Comparison of ENCODE assay signal across 8 mouse cellular contexts in the genomic region with DNA sequence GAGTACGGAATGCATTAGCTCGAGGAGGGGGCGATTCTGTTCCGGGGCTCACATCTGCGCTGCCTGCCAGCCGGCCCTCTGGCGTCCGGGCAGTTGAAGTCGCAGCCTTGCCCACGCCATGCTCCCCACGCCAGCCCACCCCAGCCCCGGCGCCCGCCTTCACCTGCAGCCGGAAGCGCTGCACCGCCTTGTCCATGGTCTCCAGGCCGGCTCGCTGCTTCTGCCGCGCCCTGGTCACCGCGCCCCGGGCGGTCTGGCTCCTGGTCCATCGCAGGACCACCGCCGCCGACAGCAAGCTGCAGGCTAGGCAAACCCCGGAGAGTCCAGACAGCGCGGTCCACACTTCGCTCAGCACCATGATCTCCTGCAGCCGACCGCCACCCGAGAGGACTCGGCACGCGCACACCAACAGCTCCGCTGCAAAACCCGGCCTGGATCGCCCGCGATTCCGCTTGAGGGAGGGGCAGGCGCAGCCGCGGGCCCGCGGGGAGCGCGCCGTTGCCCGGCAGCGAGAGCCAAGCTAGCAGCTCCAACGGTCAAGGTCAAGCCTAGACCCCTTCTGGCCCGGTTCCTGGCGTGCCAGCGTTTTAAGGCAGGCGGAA. TPM values are rescaled to one million over a fixed set of nuclear protein-coding genes. Genes with fewer than 3 reads are reported as not detected.
DNase-seq lines count a peak whose midpoint lies in the region; ATAC-seq and TF ChIP-seq lines count a peak whose summit lies in the region.

No protein-coding gene starts in this region.

- DNase-seq in CD4-positive helper T cell, adult 2 months (ENCODE audit: low read depth, low spot score), result peak; percentile 79
- DNase-seq in brain, adult 2 months (ENCODE audit: low read depth, low spot score), result peak; percentile 89
- peak; percentile 89 for DNase-seq in forebrain, embryonic 11.5 days (ENCODE audit: low spot score)
- peak; percentile 91 for DNase-seq in kidney, postnatal 14 days
- peak; percentile 86 for DNase-seq in stomach, postnatal 0 days (ENCODE audit: low spot score)

- WGBS in forebrain, embryonic 11.5 days, result under 1% methylated on average over 59 of the region's 60 CpGs
- WGBS in heart, embryonic 15.5 days, result under 1% methylated on average over 57 of the region's 60 CpGs
- WGBS in liver, embryonic 15.5 days (ENCODE audit: insufficient replicate concordance), result under 1% methylated on average over 60 of the region's 60 CpGs
- under 1% methylated on average over 60 of the region's 60 CpGs for WGBS in neural tube, embryonic 12.5 days
- WGBS in stomach, postnatal 0 days, result under 1% methylated on average over 49 of the region's 60 CpGs

- no peak overlapping the region for H3K27ac ChIP-seq in forebrain, embryonic 11.5 days (ENCODE audit: low read depth, low read length)
- no peak overlapping the region for H3K27ac ChIP-seq in heart, embryonic 15.5 days
- H3K27ac ChIP-seq in liver, embryonic 15.5 days (replicated peaks), result 0 out of 2 replicates have a peak overlapping the region, but pooled peaks have one; percentile 38
- H3K27ac ChIP-seq in neural tube, embryonic 12.5 days, result no peak overlapping the region
- no peak overlapping the region; the same call in 1 of the 2 replicates for H3K27ac ChIP-seq in stomach, postnatal 0 days (replicated peaks)

- ATAC-seq in forebrain, embryonic 11.5 days (replicated peaks; ENCODE audit: low FRiP score), result peak; percentile 86
- peak; percentile 74 for ATAC-seq in heart, embryonic 15.5 days (replicated peaks; ENCODE audit: insufficient number of reproducible peaks, insufficient read depth, low FRiP score, low read depth)
- ATAC-seq in liver, embryonic 15.5 days (ENCODE audit: insufficient read depth), result peak; percentile 69
- ATAC-seq in neural tube, embryonic 12.5 days (ENCODE audit: low FRiP score, low read depth), result peak; percentile 89
- ATAC-seq in stomach, postnatal 0 days (ENCODE audit: low FRiP score, low TSS enrichment), result peak; percentile 84

- peak overlapping the region; percentile 63 for H3K9ac ChIP-seq in forebrain, embryonic 11.5 days (ENCODE audit: low read length)
- peak overlapping the region; percentile 48 for H3K9ac ChIP-seq in heart, embryonic 15.5 days
- H3K9ac ChIP-seq in liver, embryonic 15.5 days, result no peak overlapping the region
- H3K9ac ChIP-seq in neural tube, embryonic 12.5 days, result peak overlapping the region; percentile 63
- peak overlapping the region; percentile 54 for H3K9ac ChIP-seq in stomach, postnatal 0 days (ENCODE audit: low read length)

- peak overlapping the region; percentile 55 for H3K4me3 ChIP-seq in forebrain, embryonic 11.5 days (ENCODE audit: low read depth, low read length)
- H3K4me3 ChIP-seq in heart, embryonic 15.5 days, result peak overlapping the region; percentile 63
- peak overlapping the region; percentile 58 for H3K4me3 ChIP-seq in liver, embryonic 15.5 days (replicated peaks)
- H3K4me3 ChIP-seq in neural tube, embryonic 12.5 days, result peak overlapping the region; percentile 66
- H3K4me3 ChIP-seq in stomach, postnatal 0 days (ENCODE audit: low read depth, low read length), result peak overlapping the region; percentile 58

- H3K27me3 ChIP-seq in forebrain, embryonic 11.5 days (ENCODE audit: control insufficient read depth, insufficient read depth, low read length), result peaks cover 44% of the 10 kb centered on the region
- peaks cover 56% of the 10 kb centered on the region for H3K27me3 ChIP-seq in heart, embryonic 15.5 days
- peaks cover 67% of the 10 kb centered on the region for H3K27me3 ChIP-seq in liver, embryonic 15.5 days
- H3K27me3 ChIP-seq in neural tube, embryonic 12.5 days (replicated peaks), result peaks cover 56% of the 10 kb centered on the region
- no peaks in the 10 kb centered on the region for H3K27me3 ChIP-seq in stomach, postnatal 0 days (ENCODE audit: control insufficient read depth, insufficient read depth, low read length)

- no peak for TF ChIP-seq EP300 in stomach, postnatal 0 days (optimal IDR thresholded peaks at IDR 0.05)

- TF ChIP-seq CTCF in stomach, postnatal 0 days (IDR thresholded peaks at IDR 0.05; ENCODE audit: low read depth), result no peak

- peaks cover 2% of the 10 kb centered on the region for H3K4me1 ChIP-seq in forebrain, embryonic 11.5 days (replicated peaks; ENCODE audit: control insufficient read depth, insufficient read depth, low read length)
- peaks cover 13% of the 10 kb centered on the region for H3K4me1 ChIP-seq in heart, embryonic 15.5 days (replicated peaks)
- H3K4me1 ChIP-seq in liver, embryonic 15.5 days (replicated peaks), result peaks cover 15% of the 10 kb centered on the region
- 0 out of 2 replicates have a peak, but pooled peaks cover 2% of the 10 kb centered on the region for H3K4me1 ChIP-seq in neural tube, embryonic 12.5 days
- no peaks in the 10 kb centered on the region for H3K4me1 ChIP-seq in stomach, postnatal 0 days (replicated peaks; ENCODE audit: control insufficient read depth, insufficient read depth)

- no peaks in the 10 kb centered on the region for H3K9me3 ChIP-seq in forebrain, embryonic 11.5 days (ENCODE audit: control insufficient read depth, low read length)
- no peaks in the 10 kb centered on the region for H3K9me3 ChIP-seq in heart, embryonic 15.5 days (replicated peaks)
- no peaks in the 10 kb centered on the region for H3K9me3 ChIP-seq in liver, embryonic 15.5 days (replicated peaks)
- no peaks in the 10 kb centered on the region for H3K9me3 ChIP-seq in neural tube, embryonic 12.5 days
- H3K9me3 ChIP-seq in stomach, postnatal 0 days (ENCODE audit: control insufficient read depth, low read length), result no peaks in the 10 kb centered on the region

- peak overlapping the region; percentile 99 for H3K4me2 ChIP-seq in forebrain, embryonic 11.5 days (ENCODE audit: low read depth, low read length, severe bottlenecking)
- peak overlapping the region; percentile 89 for H3K4me2 ChIP-seq in heart, embryonic 15.5 days
- peak overlapping the region; percentile 73 for H3K4me2 ChIP-seq in liver, embryonic 15.5 days
- peak overlapping the region; percentile 96 for H3K4me2 ChIP-seq in neural tube, embryonic 12.5 days (replicated peaks)
- peak overlapping the region; percentile 96 for H3K4me2 ChIP-seq in stomach, postnatal 0 days (replicated peaks; ENCODE audit: low read depth)

- no peaks in the 10 kb centered on the region for H3K36me3 ChIP-seq in forebrain, embryonic 11.5 days (ENCODE audit: control insufficient read depth, insufficient read depth, low read length)
- H3K36me3 ChIP-seq in heart, embryonic 15.5 days, result no peaks in the 10 kb centered on the region
- no peaks in the 10 kb centered on the region for H3K36me3 ChIP-seq in liver, embryonic 15.5 days (replicated peaks)
- no peaks in the 10 kb centered on the region for H3K36me3 ChIP-seq in neural tube, embryonic 12.5 days
- H3K36me3 ChIP-seq in stomach, postnatal 0 days (ENCODE audit: control insufficient read depth, insufficient read depth, low read length), result no peaks in the 10 kb centered on the region

RNA-seq across cellular contexts. Expression of a gene that starts 0.3 kb away (rescaled TPM):
- polyA plus RNA-seq in forebrain, embryonic 11.5 days (2014; fragmentation: Nextera tagmentation; extraction: Ambion mirVana), result 1.2 and 1.7 TPM in 2 replicates
- 1.1 and 2.1 TPM in 2 replicates for polyA plus RNA-seq in heart, embryonic 15.5 days (2015; fragmentation: Nextera tagmentation; extraction: Ambion mirVana)
- polyA plus RNA-seq in liver, embryonic 15.5 days (2015; fragmentation: Nextera tagmentation; extraction: Ambion mirVana), result 10.0 and 12.7 TPM in 2 replicates
- 4.8 and 5.8 TPM in 2 replicates for polyA plus RNA-seq in neural tube, embryonic 12.5 days (2016; fragmentation: Nextera tagmentation; extraction: Ambion mirVana)
- polyA plus RNA-seq in stomach, postnatal 0 days (2015; fragmentation: Nextera tagmentation; extraction: Ambion mirVana), result 7.7 and 8.3 TPM in 2 replicates

RNA-seq across cellular contexts. Expression of a gene that starts 36.3 kb away (rescaled TPM):
- 16.4 and 17.4 TPM in 2 replicates for polyA plus RNA-seq in forebrain, embryonic 11.5 days (2014; fragmentation: Nextera tagmentation; extraction: Ambion mirVana)
- polyA plus RNA-seq in heart, embryonic 15.5 days (2015; fragmentation: Nextera tagmentation; extraction: Ambion mirVana), result 26.3 and 27.2 TPM in 2 replicates
- polyA plus RNA-seq in liver, embryonic 15.5 days (2015; fragmentation: Nextera tagmentation; extraction: Ambion mirVana), result 9.0 and 9.8 TPM in 2 replicates
- polyA plus RNA-seq in neural tube, embryonic 12.5 days (2016; fragmentation: Nextera tagmentation; extraction: Ambion mirVana), result 16.2 and 19.7 TPM in 2 replicates
- 11.4 and 11.9 TPM in 2 replicates for polyA plus RNA-seq in stomach, postnatal 0 days (2015; fragmentation: Nextera tagmentation; extraction: Ambion mirVana)

RNA-seq across cellular contexts. Expression of a gene that starts 57.5 kb away (rescaled TPM):
- 385 TPM in 2 replicates for polyA plus RNA-seq in forebrain, embryonic 11.5 days (2014; fragmentation: Nextera tagmentation; extraction: Ambion mirVana)
- polyA plus RNA-seq in heart, embryonic 15.5 days (2015; fragmentation: Nextera tagmentation; extraction: Ambion mirVana), result 997 and 1,210 TPM in 2 replicates
- polyA plus RNA-seq in liver, embryonic 15.5 days (2015; fragmentation: Nextera tagmentation; extraction: Ambion mirVana), result 303 and 305 TPM in 2 replicates
- polyA plus RNA-seq in neural tube, embryonic 12.5 days (2016; fragmentation: Nextera tagmentation; extraction: Ambion mirVana), result 378 and 393 TPM in 2 replicates
- 571 and 591 TPM in 2 replicates for polyA plus RNA-seq in stomach, postnatal 0 days (2015; fragmentation: Nextera tagmentation; extraction: Ambion mirVana)

RNA-seq across cellular contexts. Expression of a gene that starts 57.7 kb away (rescaled TPM):
- polyA plus RNA-seq in forebrain, embryonic 11.5 days (2014; fragmentation: Nextera tagmentation; extraction: Ambion mirVana), result 70.1 and 71.4 TPM in 2 replicates
- 44.1 and 56.7 TPM in 2 replicates for polyA plus RNA-seq in heart, embryonic 15.5 days (2015; fragmentation: Nextera tagmentation; extraction: Ambion mirVana)
- polyA plus RNA-seq in liver, embryonic 15.5 days (2015; fragmentation: Nextera tagmentation; extraction: Ambion mirVana), result 25.5 and 27.6 TPM in 2 replicates
- 71.9 and 75.0 TPM in 2 replicates for polyA plus RNA-seq in neural tube, embryonic 12.5 days (2016; fragmentation: Nextera tagmentation; extraction: Ambion mirVana)
- polyA plus RNA-seq in stomach, postnatal 0 days (2015; fragmentation: Nextera tagmentation; extraction: Ambion mirVana), result 37.4 and 41.1 TPM in 2 replicates
